Mouse (Mus musculus) C2C12 (cell line): ENCODE data around the gene AI854703. TPM values are rescaled to one million over a fixed set of nuclear protein-coding genes. Genes with fewer than 3 reads are reported as not detected.

Source experiments
- H3K27me3 ChIP-seq: one replicate; pipeline ENCODE4 v1.6.1; 2011; ENCODE audit not compliant: control insufficient read depth, insufficient read depth, insufficient read length
- H3K36me3 ChIP-seq: one replicate; pipeline ENCODE4 v1.6.1; 2011; ENCODE audit not compliant: control insufficient read depth, insufficient read depth
- H3K4me3 ChIP-seq: one replicate; pipeline ENCODE4 v1.5.1; 2011; ENCODE audit warnings: mild to moderate bottlenecking, control low read depth; ENCODE audit not compliant: poor library complexity, insufficient read depth, severe bottlenecking
- H3K79me2 ChIP-seq: one replicate; pipeline ENCODE4 v1.6.1; 2011; ENCODE audit not compliant: control insufficient read depth, insufficient read depth
- H3K79me3 ChIP-seq: one replicate; pipeline ENCODE4 v1.6.1; 2011; ENCODE audit warnings: low read depth, control low read depth
- H3ac ChIP-seq: one replicate; pipeline ENCODE3; 2011; ENCODE audit warnings: low read depth; ENCODE audit not compliant: control insufficient read depth, insufficient read length
- CEBPB ChIP-seq: IDR thresholded peaks from one replicate; pipeline ENCODE4 v1.6.1; 2011; ENCODE audit warnings: low read depth, mild to moderate bottlenecking, control low read depth, moderate library complexity
- CTCF ChIP-seq: IDR thresholded peaks from one replicate; pipeline ENCODE4 v1.5.1; 2011; ENCODE audit not compliant: control insufficient read depth, insufficient read depth, insufficient read length
- FOSL1 ChIP-seq: IDR thresholded peaks from one replicate; pipeline ENCODE4 v1.8.0; 2011; ENCODE audit warnings: mild to moderate bottlenecking, low read length; ENCODE audit not compliant: poor library complexity, insufficient read depth, severe bottlenecking
- MAX ChIP-seq: IDR thresholded peaks from one replicate; pipeline ENCODE4 v1.6.1; 2011; ENCODE audit warnings: mild to moderate bottlenecking, control low read depth
- MYOD1 ChIP-seq: IDR thresholded peaks from one replicate; pipeline ENCODE4 v1.6.1; 2011; ENCODE audit warnings: low read depth; ENCODE audit not compliant: control insufficient read depth, insufficient read length
- MYOG ChIP-seq: IDR thresholded peaks from one replicate; pipeline ENCODE4 v1.6.1; 2011; ENCODE audit not compliant: control insufficient read depth, insufficient read length; ENCODE audit errors: extremely low read depth
- USF1 ChIP-seq: IDR thresholded peaks from one replicate; pipeline ENCODE4 v1.6.1; 2011; ENCODE audit warnings: low read depth, mild to moderate bottlenecking, control low read depth, moderate library complexity
- polyA plus RNA-seq: library from polyadenylated mRNA; unstranded; fragments of >200 nt; fragmentation: generic; extraction: Trizol; gene quantifications from one replicate; pipeline ENCODE4 v1.2.1, GENCODE M21; 2012; ENCODE audit warnings: missing spikeins

Gene AI854703
- polyA plus RNA-seq, 1 experiment: 0.01 TPM

DNA sequence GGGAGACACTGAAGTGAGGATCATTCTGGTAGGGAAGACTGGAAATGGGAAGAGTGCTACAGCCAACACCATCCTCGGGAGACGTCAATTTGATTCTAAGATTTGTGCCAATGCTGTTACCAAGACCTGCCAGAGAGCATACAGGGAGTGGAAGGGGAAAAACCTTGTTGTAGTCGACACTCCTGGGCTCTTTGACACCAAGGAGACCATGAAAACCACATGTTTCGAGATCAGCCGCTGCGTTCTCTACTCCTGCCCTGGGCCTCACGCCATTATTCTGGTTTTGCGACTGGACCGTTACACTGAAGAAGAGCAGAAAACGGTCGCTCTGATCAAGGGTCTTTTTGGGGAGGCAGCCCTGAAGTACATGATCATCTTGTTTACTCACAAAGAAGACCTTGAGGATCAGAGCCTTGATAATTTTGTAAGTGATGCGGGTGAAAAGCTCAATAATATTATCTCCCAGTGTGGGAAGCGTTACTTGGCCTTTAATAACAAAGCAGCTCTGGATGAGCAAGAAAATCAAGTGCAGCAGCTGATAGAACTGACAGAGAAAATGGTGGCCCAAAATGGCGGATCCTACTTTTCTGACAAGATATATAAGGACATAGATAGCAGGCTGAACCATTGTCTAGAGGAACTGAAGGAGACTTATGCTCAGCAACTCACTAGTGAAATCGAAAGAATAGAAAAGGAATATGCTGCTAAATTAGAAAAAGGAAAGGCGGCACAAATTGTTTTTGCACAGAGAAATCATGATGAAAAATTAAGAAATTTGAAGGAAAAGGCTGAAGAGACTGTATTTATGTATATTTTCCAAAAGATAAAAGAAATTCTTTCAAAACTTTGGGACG lies 51.2 kb downstream of the AI854703 start:
- Histone ChIP-seq H3K79me2 (no peaks in the 10 kb centered on the region), H3K27me3 (no peaks in the 10 kb centered on the region), H3K36me3 (no peaks in the 10 kb centered on the region)

DNA sequence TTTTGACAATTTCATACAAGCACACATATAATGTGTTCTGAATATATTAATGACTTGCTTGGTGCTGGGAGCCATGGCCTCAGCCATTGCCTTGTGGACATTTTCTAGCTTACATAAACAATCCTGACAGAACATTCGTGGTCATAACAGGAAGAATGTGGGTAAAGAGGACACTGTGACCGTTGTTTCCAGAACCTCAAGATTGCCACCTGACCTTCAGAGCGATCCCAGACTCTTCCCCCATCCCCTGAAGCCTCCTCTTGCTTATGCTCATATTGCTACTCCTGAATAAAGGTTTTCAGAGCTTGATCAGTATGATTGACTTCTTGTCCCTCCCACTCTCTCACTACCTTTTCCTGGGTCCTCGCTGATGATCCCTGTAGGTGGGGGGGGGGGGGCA lies 51.8 kb downstream of the AI854703 start:
- Histone ChIP-seq H3K4me3 (no peak overlapping the region), H3K36me3 (no peaks in the 10 kb centered on the region), H3K79me2 (no peaks in the 10 kb centered on the region), H3ac (no peak overlapping the region), H3K27me3 (no peaks in the 10 kb centered on the region), H3K79me3 (no peaks in the 10 kb centered on the region)
- no peak for TF ChIP-seq USF1
- TF ChIP-seq MAX: no peak
- no peak for TF ChIP-seq FOSL1
- no peak for TF ChIP-seq MYOD1
- no peak for TF ChIP-seq CTCF
- TF ChIP-seq MYOG: no peak
- no peak for TF ChIP-seq CEBPB

More for the DNA sequence above, 51.2 kb downstream of the AI854703 start:
- TF ChIP-seq MYOD1: no peak
- no peak for TF ChIP-seq CTCF
- TF ChIP-seq CEBPB: no peak
- TF ChIP-seq USF1: no peak
- TF ChIP-seq MYOG: no peak
- Histone ChIP-seq H3K4me3 (no peak overlapping the region), H3K79me3 (no peaks in the 10 kb centered on the region), H3ac (no peak overlapping the region)

DNA sequence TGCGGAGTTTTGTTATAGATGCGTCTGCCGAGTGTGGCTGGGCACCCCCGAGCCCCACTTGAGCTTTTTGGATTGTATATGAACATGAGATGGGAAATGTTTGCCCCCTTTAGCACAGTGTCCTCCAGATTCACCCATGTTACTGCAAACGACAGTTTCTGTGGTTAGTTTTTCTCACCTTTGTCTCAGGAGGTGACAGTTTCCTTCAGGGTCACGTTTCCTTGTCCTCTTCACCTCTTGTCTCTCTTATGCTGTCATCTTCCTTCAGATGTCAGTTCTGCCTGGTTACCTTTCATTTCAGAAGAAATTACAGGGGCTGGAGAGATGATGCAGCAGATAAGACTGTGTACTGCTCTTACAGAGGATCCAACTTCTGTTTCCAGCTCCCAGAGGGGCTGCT lies 53.1 kb downstream of the AI854703 start:
- Histone ChIP-seq H3K79me2 (no peaks in the 10 kb centered on the region), H3K27me3 (no peaks in the 10 kb centered on the region), H3ac (no peak overlapping the region), H3K79me3 (no peaks in the 10 kb centered on the region), H3K4me3 (no peak overlapping the region), H3K36me3 (no peaks in the 10 kb centered on the region)
- TF ChIP-seq MYOG (no peak), FOSL1 (no peak), USF1 (no peak), MYOD1 (no peak), CEBPB (no peak), CTCF (no peak), MAX (no peak)

DNA sequence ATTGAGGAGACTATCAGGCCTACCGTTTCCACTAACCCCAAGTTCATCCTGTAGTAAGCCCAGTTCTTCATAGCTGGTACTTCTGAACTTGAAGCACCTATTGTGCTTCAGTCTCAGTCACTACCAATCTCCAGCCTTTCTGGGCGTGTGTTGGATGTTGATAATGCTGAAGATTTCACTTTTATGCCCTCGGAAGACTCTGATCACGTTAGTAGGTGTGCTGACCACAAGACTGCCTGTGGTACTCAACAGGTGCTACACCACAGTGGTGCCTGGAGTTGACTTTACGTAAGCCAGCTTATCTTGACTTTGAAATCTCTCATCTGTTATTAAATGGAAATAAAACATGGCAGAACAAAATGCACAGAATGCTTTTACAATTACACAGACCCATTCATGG lies 53.9 kb downstream of the AI854703 start:
- no peak overlapping the region for H3ac ChIP-seq
- H3K79me3 ChIP-seq: no peaks in the 10 kb centered on the region
- no peaks in the 10 kb centered on the region for H3K36me3 ChIP-seq
- H3K27me3 ChIP-seq: no peaks in the 10 kb centered on the region
- TF ChIP-seq FOSL1 (no peak), CEBPB (no peak), CTCF (no peak), USF1 (no peak), MAX (no peak), MYOG (no peak)
- no peak overlapping the region for H3K4me3 ChIP-seq
- no peaks in the 10 kb centered on the region for H3K79me2 ChIP-seq

DNA sequence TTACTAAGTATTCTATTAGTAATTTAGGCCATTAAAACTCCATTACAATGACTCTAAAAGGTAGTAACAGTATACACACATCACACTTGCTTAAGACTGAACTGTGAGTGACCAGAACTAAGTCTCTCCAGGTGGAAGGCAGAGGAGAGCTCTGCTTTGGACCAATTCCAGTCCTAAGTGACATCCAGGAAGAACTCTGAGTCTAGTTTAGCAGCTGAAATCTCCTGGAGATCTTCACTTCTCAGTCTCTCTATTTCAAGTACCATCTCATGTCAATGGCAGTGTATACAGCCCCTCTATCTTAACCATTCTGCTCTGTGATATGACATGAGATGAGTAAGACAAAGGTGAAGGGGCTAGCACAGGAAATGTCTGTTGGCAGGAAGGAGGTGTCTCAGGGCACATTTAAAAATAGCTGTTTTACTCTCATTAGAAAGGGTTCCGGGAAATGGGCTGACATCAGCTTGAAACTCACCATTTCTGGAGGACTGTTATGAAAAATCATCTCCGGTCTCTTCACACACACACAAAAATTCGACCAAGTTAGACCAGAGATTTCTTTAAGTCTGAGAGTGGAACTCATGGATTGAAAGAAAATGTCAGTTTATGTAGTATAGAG lies 55.0 kb downstream of the AI854703 start:
- H3K4me3 ChIP-seq: no peak overlapping the region
- H3K27me3 ChIP-seq: no peaks in the 10 kb centered on the region
- no peaks in the 10 kb centered on the region for H3K36me3 ChIP-seq
- TF ChIP-seq MYOD1: no peak
- TF ChIP-seq USF1: no peak
- TF ChIP-seq MAX: no peak
- TF ChIP-seq CTCF: no peak
- TF ChIP-seq CEBPB: no peak
- TF ChIP-seq MYOG: no peak
- no peak overlapping the region for H3ac ChIP-seq
- H3K79me3 ChIP-seq: no peaks in the 10 kb centered on the region
- no peaks in the 10 kb centered on the region for H3K79me2 ChIP-seq

DNA sequence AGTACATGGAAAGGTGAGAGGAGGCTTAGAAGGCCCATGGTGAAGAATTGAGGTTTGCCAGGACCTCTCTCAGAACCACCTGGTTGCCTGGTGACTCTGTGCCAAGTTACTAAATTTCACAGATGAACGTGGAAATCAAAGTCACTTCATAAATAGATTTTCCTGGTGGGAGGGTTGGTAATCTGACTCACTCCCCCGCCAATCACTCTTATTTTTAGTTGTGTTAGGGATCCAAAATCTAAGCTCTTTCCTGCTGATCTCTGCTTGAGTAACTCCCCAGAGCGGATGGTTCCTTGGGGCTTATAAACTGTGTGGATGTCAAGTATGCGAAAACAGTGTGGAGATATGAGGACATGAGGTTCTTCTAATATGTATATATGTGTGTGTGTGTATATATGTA lies 55.7 kb downstream of the AI854703 start:
- no peaks in the 10 kb centered on the region for H3K79me2 ChIP-seq
- no peaks in the 10 kb centered on the region for H3K27me3 ChIP-seq

More for the DNA sequence above, 55.7 kb downstream of the AI854703 start:
- no peak overlapping the region for H3ac ChIP-seq
- no peaks in the 10 kb centered on the region for H3K36me3 ChIP-seq
- no peak for TF ChIP-seq FOSL1
- TF ChIP-seq CTCF: no peak
- no peak for TF ChIP-seq MAX
- no peak for TF ChIP-seq CEBPB
- no peak for TF ChIP-seq USF1
- no peak for TF ChIP-seq MYOD1
- TF ChIP-seq MYOG: no peak
- no peak overlapping the region for H3K4me3 ChIP-seq
- H3K79me3 ChIP-seq: no peaks in the 10 kb centered on the region
